Mouse (Mus musculus) kidney, postnatal 0 days (tissue): Measurements from ENCODE around the gene LTO1. TPM values are rescaled to one million over a fixed set of nuclear protein-coding genes. Genes with fewer than 3 reads are reported as not detected.

ENCODE experiments used
- ATAC-seq: fragments of 200-750 bp; cut with Nextera tagmentation; replicated peaks from 2 replicates; pipeline ENCODE4 v1.8.0; 2017; ENCODE audit warnings: low read depth, moderate number of reproducible peaks, moderate TSS enrichment, moderate library complexity; ENCODE audit not compliant: low FRiP score
- DNase-seq: peaks from one replicate; pipeline ENCODE4 v3.0.0-alpha.2; 2016; ENCODE audit warnings: low spot score
- H3K27ac ChIP-seq: fragments of 300-500 bp; sonication (generic); 2 replicates; pipeline ENCODE4 v1.5.1; 2014; ENCODE audit warnings: mild to moderate bottlenecking
- H3K27me3 ChIP-seq: fragments of 300-500 bp; sonication (generic); 2 replicates; pipeline ENCODE4 v1.6.1; 2014; ENCODE audit warnings: low read length, mixed read lengths; ENCODE audit not compliant: insufficient read depth
- H3K36me3 ChIP-seq: fragments of 300-500 bp; sonication (generic); 2 replicates; pipeline ENCODE4 v1.6.1; 2014; ENCODE audit warnings: low read length, mixed read lengths; ENCODE audit not compliant: insufficient read depth
- H3K4me1 ChIP-seq: fragments of 300-500 bp; sonication (generic); replicated peaks from 2 replicates; pipeline ENCODE4 v1.6.1; 2014; ENCODE audit warnings: antibody characterized with exemption, low read length, mixed read lengths; ENCODE audit not compliant: insufficient read depth
- H3K4me2 ChIP-seq: fragments of 300-500 bp; sonication (generic); 2 replicates; pipeline ENCODE4 v1.6.1; 2014; ENCODE audit warnings: mild to moderate bottlenecking, low read length, moderate library complexity, mixed read lengths
- H3K4me3 ChIP-seq: fragments of 300-500 bp; sonication (generic); replicated peaks from 2 replicates; pipeline ENCODE4 v1.5.1; 2014; ENCODE audit warnings: low read depth, low read length
- H3K9ac ChIP-seq: fragments of 300-500 bp; sonication (generic); 2 replicates; pipeline ENCODE4 v1.6.1; 2014; ENCODE audit warnings: low read depth, low read length
- H3K9me3 ChIP-seq: fragments of 300-500 bp; sonication (generic); replicated peaks from 2 replicates; pipeline ENCODE4 v1.6.1; 2016; ENCODE audit warnings: low read length, inconsistent platforms, mixed read lengths
- CTCF ChIP-seq: IDR thresholded peaks from 2 replicates; pipeline ENCODE4 v1.5.1; 2016; ENCODE audit warnings: antibody characterized with exemption, low read depth, mild to moderate bottlenecking, moderate library complexity
- WGBS: fragments of 180-500 bp; shearing (Covaris S2); extraction: QIAGEN DNeasy Blood & Tissue Kit; methylation state at CpG from one replicate; pipeline ENCODE4 v1.1.7; 2014; 5-methylcytosine and 5-hydroxymethylcytosine counted together
- polyA plus RNA-seq: library from polyadenylated mRNA; unstranded; fragments of >200 nt; fragmentation: Nextera tagmentation; extraction: Ambion mirVana; gene quantifications from 2 replicates; pipeline ENCODE4 v1.2.1, GENCODE M21; 2015

Gene LTO1
- polyA plus RNA-seq, 1 experiment from 2014 or later, result 22.4 TPM

DNA sequence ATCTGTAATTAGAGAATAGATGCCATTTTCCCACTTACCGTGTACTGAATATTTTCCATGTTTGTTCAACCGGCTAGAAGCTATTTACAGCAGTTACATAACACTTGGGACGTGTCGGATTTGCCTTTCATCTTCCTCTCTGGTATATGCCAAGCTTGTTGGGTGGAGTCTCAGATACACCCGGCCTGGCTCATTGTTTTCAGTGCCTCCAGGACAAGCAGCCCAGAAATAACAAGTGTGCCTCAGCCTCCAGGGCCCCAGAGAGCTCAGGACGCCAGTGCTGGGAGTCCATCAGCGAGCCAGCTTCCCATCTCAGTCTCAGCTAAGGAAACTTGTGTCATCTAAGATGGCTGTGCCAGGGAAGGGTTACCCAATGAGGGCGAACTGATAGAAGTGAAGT, 58.6 kb downstream of the LTO1 start:
- WGBS, result 49% methylated on average over 8 of the region's 8 CpGs
- TF ChIP-seq CTCF, result no peak
- Histone ChIP-seq H3K4me2 (no peak overlapping the region), H3K9ac (no peak overlapping the region), H3K4me1 (no peaks in the 10 kb centered on the region), H3K27me3 (no peaks in the 10 kb centered on the region), H3K4me3 (no peak overlapping the region), H3K36me3 (no peaks in the 10 kb centered on the region), H3K9me3 (no peaks in the 10 kb centered on the region), H3K27ac (no peak overlapping the region)
- no peak for DNase-seq
- ATAC-seq, result no peak

DNA sequence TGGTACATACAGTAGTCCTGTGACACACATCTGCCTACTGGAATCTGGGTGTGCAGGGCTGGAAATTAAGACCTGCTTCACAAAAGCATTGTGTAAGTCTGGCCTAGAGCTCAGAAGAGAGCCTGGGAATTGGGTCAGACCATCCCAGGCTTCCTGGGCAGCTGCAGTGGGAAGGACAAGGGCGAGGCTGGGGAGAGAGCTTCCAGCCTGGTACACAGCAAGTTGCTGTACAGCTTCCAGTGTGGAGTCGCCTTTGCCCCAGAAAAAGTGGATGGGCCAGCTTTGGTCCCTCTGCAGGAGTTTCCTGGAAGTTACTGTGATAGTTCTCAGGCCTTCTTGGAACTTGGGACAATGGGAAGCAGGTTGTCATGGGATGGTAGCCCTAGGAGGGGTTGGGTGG, 62.2 kb downstream of the LTO1 start:
- no peak for TF ChIP-seq CTCF
- H3K4me3 ChIP-seq, result no peak overlapping the region
- WGBS, result 79% methylated on average over 2 of the region's 2 CpGs
- H3K27me3 ChIP-seq, result no peaks in the 10 kb centered on the region
- H3K9ac ChIP-seq, result no peak overlapping the region
- no peaks in the 10 kb centered on the region for H3K9me3 ChIP-seq
- no peak overlapping the region for H3K4me2 ChIP-seq
- ATAC-seq (no peak), DNase-seq (no peak)
- no peaks in the 10 kb centered on the region for H3K36me3 ChIP-seq
- H3K27ac ChIP-seq, result no peak overlapping the region
- no peaks in the 10 kb centered on the region for H3K4me1 ChIP-seq

DNA sequence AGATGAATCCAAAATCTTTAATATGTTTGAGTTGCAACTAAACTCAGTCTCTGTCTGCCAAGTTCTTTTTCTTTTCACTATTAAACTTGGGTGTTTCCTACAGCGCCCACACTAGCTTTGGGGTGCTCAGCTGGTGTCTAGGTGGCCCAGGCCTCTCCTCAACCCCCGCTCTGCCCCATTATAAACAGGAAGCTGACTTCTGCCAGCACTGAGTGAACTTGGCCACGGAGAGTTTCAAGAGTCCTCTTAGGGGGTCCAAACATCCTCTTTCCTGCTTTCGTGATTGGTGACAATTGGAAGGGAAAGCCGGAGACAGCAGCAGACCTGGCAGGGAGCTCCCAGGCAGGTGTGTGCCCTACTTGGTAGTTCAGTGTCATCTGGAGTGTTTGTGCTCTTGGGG, 64.9 kb downstream of the LTO1 start:
- DNase-seq (no peak), ATAC-seq (no peak)
- H3K4me3 ChIP-seq, result no peak overlapping the region
- H3K27ac ChIP-seq, result no peak overlapping the region
- no peaks in the 10 kb centered on the region for H3K4me1 ChIP-seq
- no peaks in the 10 kb centered on the region for H3K36me3 ChIP-seq
- WGBS, result 81% methylated on average over 5 of the region's 5 CpGs
- no peaks in the 10 kb centered on the region for H3K27me3 ChIP-seq
- no peak overlapping the region for H3K9ac ChIP-seq
- TF ChIP-seq CTCF, result no peak
- H3K9me3 ChIP-seq, result no peaks in the 10 kb centered on the region
- no peak overlapping the region for H3K4me2 ChIP-seq

Other genes starting within 250 kb of the LTO1 start
- gene Ano1, start 163.1 kb upstream of the LTO1 start, polyA plus RNA-seq, result 33.3 and 34.1 TPM in 2 replicates
- 0.58 and 0.93 TPM in 2 replicates for gene Fgf3, start 77.0 kb upstream of the LTO1 start, polyA plus RNA-seq
- 0.13 TPM in 1 of 2 replicates, not detected in the other for gene Fgf4, start 67.7 kb upstream of the LTO1 start, polyA plus RNA-seq
- gene Fgf15, start 18.6 kb upstream of the LTO1 start, polyA plus RNA-seq, result 0.87 and 0.92 TPM in 2 replicates
- 212 and 227 TPM in 2 replicates for gene Ccnd1, start 24.8 kb downstream of the LTO1 start, polyA plus RNA-seq